Mouse (Mus musculus): ENCODE results near the gene Cib1. TPM values are rescaled to one million over a fixed set of nuclear protein-coding genes. Genes with fewer than 3 reads are reported as not detected.

Gene Cib1
- polyA plus RNA-seq, 1 experiment from 2014 or later, result 24.2 TPM

DNA sequence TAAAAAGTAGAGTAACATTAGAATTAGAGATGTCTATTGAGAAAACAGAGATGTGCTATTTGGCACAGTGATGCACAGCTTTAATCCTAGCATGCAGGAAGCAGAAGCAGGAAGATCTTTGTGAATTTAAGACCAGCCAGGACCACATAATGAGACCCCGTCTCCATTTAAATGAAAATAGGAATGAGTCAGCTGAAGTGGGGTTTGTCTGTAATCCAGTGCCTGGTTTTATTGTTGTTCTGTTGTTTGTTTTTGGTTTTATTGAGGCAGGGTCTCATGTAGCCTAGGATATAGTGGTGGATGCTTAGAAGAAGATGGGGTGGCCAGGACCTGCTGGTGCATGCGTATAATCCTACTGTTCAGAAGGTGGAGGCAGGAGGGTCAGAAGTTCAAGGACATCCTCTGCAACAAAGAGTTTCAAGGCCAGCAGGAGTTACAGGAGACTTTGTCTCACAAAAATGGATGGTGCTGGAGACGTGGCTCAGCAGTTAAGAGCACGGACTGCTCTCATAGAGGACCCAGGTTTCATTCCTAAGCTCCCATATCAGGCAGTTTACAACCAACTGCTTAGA, 11.3 kb downstream of the Cib1 start:
- DNase-seq (no peak), ATAC-seq (ENCODE audit: low FRiP score, low TSS enrichment) (no peak)
- H3K4me1 ChIP-seq (ENCODE audit: control insufficient read depth, insufficient read depth, low read length), result no peaks in the 10 kb centered on the region
- H3K27me3 ChIP-seq (ENCODE audit: control insufficient read depth, insufficient read depth, low read length), result no peaks in the 10 kb centered on the region
- no peak overlapping the region for H3K4me2 ChIP-seq (ENCODE audit: low read length)
- H3K4me3 ChIP-seq (replicated peaks; ENCODE audit: low read depth, low read length), result no peak overlapping the region
- no peak overlapping the region for H3K9ac ChIP-seq (replicated peaks; ENCODE audit: low read length)
- no peak overlapping the region for H3K27ac ChIP-seq (replicated peaks; ENCODE audit: low read depth, low read length)
- peaks cover 95% of the 10 kb centered on the region for H3K36me3 ChIP-seq (ENCODE audit: control insufficient read depth, insufficient read depth, low read length)
- WGBS, result 88% methylated on average over 4 of the region's 4 CpGs
- no peaks in the 10 kb centered on the region for H3K9me3 ChIP-seq (ENCODE audit: control insufficient read depth, low read length)

DNA sequence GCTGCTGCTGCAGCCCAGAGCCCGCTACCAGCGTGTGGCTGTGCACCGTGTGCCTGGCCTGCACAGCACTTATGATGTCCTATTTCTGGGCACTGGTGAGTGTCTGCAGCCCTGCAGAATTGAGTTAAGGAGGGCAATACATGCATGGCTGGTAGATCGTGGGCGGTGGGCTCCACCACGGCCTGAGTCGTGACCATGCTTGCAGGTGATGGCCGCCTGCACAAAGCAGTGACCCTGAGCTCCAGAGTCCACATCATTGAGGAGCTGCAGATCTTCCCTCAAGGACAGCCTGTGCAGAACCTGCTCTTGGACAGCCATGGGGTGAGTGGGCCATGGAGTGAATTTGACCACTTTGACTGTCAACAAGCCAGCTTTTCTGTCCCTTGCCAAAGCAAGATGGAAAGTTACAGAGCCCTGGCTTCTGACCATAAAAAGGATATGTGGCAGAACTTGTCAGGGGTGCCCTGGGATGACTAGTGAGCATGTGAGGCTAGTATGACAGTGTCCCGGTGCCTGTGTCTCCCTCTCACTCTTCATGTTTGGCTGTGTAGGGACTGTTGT, 12.3 kb downstream of the Cib1 start:
- Histone ChIP-seq H3K4me2 (ENCODE audit: low read length) (no peak overlapping the region), H3K4me1 (ENCODE audit: control insufficient read depth, insufficient read depth, low read length) (no peaks in the 10 kb centered on the region; the same call in 1 of the 2 replicates), H3K27ac (replicated peaks; ENCODE audit: low read depth, low read length) (no peak overlapping the region), H3K27me3 (ENCODE audit: control insufficient read depth, insufficient read depth, low read length) (no peaks in the 10 kb centered on the region), H3K4me3 (replicated peaks; ENCODE audit: low read depth, low read length) (no peak overlapping the region), H3K9ac (replicated peaks; ENCODE audit: low read length) (no peak overlapping the region), H3K9me3 (ENCODE audit: control insufficient read depth, low read length) (no peaks in the 10 kb centered on the region), H3K36me3 (ENCODE audit: control insufficient read depth, insufficient read depth, low read length) (peaks cover 92% of the 10 kb centered on the region)
- DNase-seq (no peak), ATAC-seq (ENCODE audit: low FRiP score, low TSS enrichment) (no peak)
- 96% methylated on average over 9 of the region's 9 CpGs for WGBS

DNA sequence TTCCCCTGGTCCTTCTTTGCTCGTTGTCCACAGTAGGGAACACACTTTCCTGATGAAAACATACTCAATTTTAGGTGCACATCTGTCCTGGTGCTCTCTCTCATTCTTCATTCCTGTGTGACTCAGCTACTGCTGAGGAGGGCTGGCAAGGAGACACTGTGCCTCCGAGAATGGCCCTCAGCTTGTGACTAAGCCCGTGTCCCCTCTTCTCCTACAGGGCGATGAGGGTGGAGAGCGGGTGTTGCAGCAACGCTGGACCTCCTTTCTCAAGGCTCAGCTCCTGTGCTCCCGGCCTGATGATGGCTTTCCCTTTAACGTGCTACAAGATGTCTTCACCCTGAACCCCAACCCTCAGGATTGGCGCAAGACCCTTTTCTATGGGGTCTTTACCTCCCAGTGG, 13.9 kb downstream of the Cib1 start:
- Histone ChIP-seq H3K27me3 (ENCODE audit: control insufficient read depth, insufficient read depth, low read length) (no peaks in the 10 kb centered on the region), H3K27ac (replicated peaks; ENCODE audit: low read depth, low read length) (no peak overlapping the region), H3K36me3 (ENCODE audit: control insufficient read depth, insufficient read depth, low read length) (peaks cover 79% of the 10 kb centered on the region), H3K4me1 (ENCODE audit: control insufficient read depth, insufficient read depth, low read length) (peaks cover 3% of the 10 kb centered on the region; the same call in 1 of the 2 replicates), H3K9ac (replicated peaks; ENCODE audit: low read length) (no peak overlapping the region), H3K4me2 (ENCODE audit: low read length) (no peak overlapping the region), H3K9me3 (ENCODE audit: control insufficient read depth, low read length) (no peaks in the 10 kb centered on the region), H3K4me3 (replicated peaks; ENCODE audit: low read depth, low read length) (no peak overlapping the region)
- ATAC-seq (ENCODE audit: low FRiP score, low TSS enrichment) (no peak), DNase-seq (no peak)
- 94% methylated on average over 9 of the region's 9 CpGs for WGBS

DNA sequence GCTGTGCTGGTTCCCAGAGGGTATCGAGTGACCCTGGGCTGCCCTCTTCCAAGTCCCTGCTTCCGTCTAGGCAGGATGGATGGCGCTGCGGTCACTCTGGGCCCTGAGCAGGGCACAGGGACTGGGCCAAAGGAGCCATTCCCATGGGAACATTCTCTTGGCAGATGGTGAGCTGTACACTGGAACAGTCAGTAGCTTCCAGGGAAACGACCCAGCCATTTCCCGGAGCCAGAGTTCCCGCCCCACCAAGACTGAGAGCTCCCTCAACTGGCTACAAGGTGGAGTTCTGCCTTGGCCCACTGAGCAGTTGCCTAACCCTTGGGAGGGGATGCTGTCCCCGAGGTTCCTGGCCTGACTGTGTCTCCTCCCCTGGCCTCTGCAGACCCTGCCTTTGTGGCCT, 16.0 kb downstream of the Cib1 start:
- WGBS, result 73% methylated on average over 8 of the region's 8 CpGs
- H3K27me3 ChIP-seq (ENCODE audit: control insufficient read depth, insufficient read depth, low read length), result no peaks in the 10 kb centered on the region
- no peak overlapping the region for H3K9ac ChIP-seq (replicated peaks; ENCODE audit: low read length)
- H3K4me2 ChIP-seq (ENCODE audit: low read length), result no peak overlapping the region
- H3K4me1 ChIP-seq (ENCODE audit: control insufficient read depth, insufficient read depth, low read length), result peaks cover 3% of the 10 kb centered on the region; the same call in 1 of the 2 replicates
- no peak overlapping the region for H3K27ac ChIP-seq (replicated peaks; ENCODE audit: low read depth, low read length)
- H3K9me3 ChIP-seq (ENCODE audit: control insufficient read depth, low read length), result no peaks in the 10 kb centered on the region
- ATAC-seq (ENCODE audit: low FRiP score, low TSS enrichment), result peak; percentile 2; the same call in 1 of the 2 replicates
- H3K4me3 ChIP-seq (replicated peaks; ENCODE audit: low read depth, low read length), result no peak overlapping the region
- no peak for DNase-seq
- H3K36me3 ChIP-seq (ENCODE audit: control insufficient read depth, insufficient read depth, low read length), result peaks cover 70% of the 10 kb centered on the region

DNA sequence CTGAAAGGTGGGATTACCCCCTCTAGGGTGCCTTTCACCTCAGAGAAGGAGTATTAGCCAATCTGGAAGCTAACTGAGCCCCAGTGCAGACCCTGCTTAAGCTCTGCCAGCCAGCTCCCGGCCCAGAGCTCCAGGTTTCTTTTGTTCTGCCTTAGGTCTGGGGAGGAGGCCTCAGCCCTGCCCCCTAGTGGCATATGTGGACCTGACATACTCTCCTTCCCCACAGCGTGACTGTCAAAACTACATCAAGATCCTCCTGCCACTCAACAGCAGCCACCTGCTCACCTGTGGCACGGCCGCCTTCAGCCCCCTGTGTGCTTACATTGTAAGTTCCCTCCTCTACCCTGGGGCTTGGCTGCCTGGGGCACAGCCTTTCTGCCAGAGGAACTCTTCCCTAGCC, 17.2 kb downstream of the Cib1 start:
- peak overlapping the region; percentile 54; the same call in 1 of the 2 replicates for H3K9ac ChIP-seq (replicated peaks; ENCODE audit: low read length)
- H3K9me3 ChIP-seq (ENCODE audit: control insufficient read depth, low read length), result no peaks in the 10 kb centered on the region
- H3K27ac ChIP-seq (replicated peaks; ENCODE audit: low read depth, low read length), result peak overlapping the region; percentile 78
- ATAC-seq (ENCODE audit: low FRiP score, low TSS enrichment), result peak; percentile 75
- H3K27me3 ChIP-seq (ENCODE audit: control insufficient read depth, insufficient read depth, low read length), result no peaks in the 10 kb centered on the region
- no peak overlapping the region for H3K4me2 ChIP-seq (ENCODE audit: low read length)
- peaks cover 3% of the 10 kb centered on the region; the same call in 1 of the 2 replicates for H3K4me1 ChIP-seq (ENCODE audit: control insufficient read depth, insufficient read depth, low read length)
- H3K4me3 ChIP-seq (replicated peaks; ENCODE audit: low read depth, low read length), result no peak overlapping the region
- 14% methylated on average over 4 of the region's 4 CpGs for WGBS
- peak; percentile 90 for DNase-seq
- H3K36me3 ChIP-seq (ENCODE audit: control insufficient read depth, insufficient read depth, low read length), result peaks cover 58% of the 10 kb centered on the region

DNA sequence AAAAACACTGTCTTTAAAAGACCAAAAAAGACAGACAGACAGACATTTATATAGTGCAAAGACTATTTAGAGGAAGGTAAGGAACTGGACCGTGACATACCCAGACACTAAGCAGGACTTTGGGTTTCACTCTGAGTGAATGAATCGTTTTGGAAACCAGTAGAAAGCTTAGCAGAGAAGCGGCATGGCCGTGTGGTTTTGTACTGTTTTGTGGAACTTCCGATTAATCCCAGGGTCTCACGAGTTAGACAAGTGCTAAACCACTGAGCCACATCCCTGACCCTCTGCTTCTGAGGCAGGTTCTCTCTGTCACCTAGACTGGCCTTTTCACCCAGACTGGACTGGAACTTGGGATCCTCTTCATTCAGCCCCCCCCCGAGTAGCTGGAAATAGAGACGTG, 18.2 kb downstream of the Cib1 start:
- H3K9me3 ChIP-seq (ENCODE audit: control insufficient read depth, low read length), result no peaks in the 10 kb centered on the region
- ATAC-seq (ENCODE audit: low FRiP score, low TSS enrichment) (no peak), DNase-seq (no peak)
- no peak overlapping the region for H3K27ac ChIP-seq (replicated peaks; ENCODE audit: low read depth, low read length)
- H3K4me2 ChIP-seq (ENCODE audit: low read length), result no peak overlapping the region
- peaks cover 3% of the 10 kb centered on the region; the same call in 1 of the 2 replicates for H3K4me1 ChIP-seq (ENCODE audit: control insufficient read depth, insufficient read depth, low read length)
- H3K4me3 ChIP-seq (replicated peaks; ENCODE audit: low read depth, low read length), result no peak overlapping the region
- peaks cover 49% of the 10 kb centered on the region for H3K36me3 ChIP-seq (ENCODE audit: control insufficient read depth, insufficient read depth, low read length)
- H3K9ac ChIP-seq (replicated peaks; ENCODE audit: low read length), result no peak overlapping the region; the same call in 1 of the 2 replicates
- no peaks in the 10 kb centered on the region for H3K27me3 ChIP-seq (ENCODE audit: control insufficient read depth, insufficient read depth, low read length)
- WGBS, result 68% methylated on average over 8 of the region's 8 CpGs

DNA sequence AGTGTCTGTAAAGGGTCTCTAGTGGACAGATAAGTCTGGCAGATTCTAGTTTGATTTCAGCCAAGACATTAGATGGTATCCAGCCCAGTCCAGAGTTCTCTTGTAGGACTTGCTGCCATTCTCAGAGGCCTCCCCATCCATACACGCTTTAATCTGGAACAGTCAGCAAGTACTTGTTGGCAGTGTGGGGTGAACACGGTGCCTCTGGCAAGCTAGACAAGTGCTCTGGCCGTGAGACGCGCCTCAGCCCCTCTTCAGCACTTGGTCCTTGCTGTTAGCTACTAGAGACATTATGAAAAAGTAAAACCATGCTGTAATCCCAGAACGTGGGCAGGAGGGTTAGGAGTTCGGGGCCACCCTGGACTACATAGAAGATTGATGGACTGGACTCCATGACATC, 19.0 kb downstream of the Cib1 start:
- H3K27me3 ChIP-seq (ENCODE audit: control insufficient read depth, insufficient read depth, low read length), result no peaks in the 10 kb centered on the region
- H3K4me3 ChIP-seq (replicated peaks; ENCODE audit: low read depth, low read length), result no peak overlapping the region
- ATAC-seq (ENCODE audit: low FRiP score, low TSS enrichment), result no peak
- peaks cover 40% of the 10 kb centered on the region for H3K36me3 ChIP-seq (ENCODE audit: control insufficient read depth, insufficient read depth, low read length)
- no peak overlapping the region for H3K4me2 ChIP-seq (ENCODE audit: low read length)
- H3K4me1 ChIP-seq (ENCODE audit: control insufficient read depth, insufficient read depth, low read length), result peaks cover 3% of the 10 kb centered on the region; the same call in 1 of the 2 replicates
- H3K9me3 ChIP-seq (ENCODE audit: control insufficient read depth, low read length), result no peaks in the 10 kb centered on the region
- no peak for DNase-seq
- no peak overlapping the region for H3K9ac ChIP-seq (replicated peaks; ENCODE audit: low read length)
- no peak overlapping the region for H3K27ac ChIP-seq (replicated peaks; ENCODE audit: low read depth, low read length)
- 94% methylated on average over 7 of the region's 7 CpGs for WGBS

DNA sequence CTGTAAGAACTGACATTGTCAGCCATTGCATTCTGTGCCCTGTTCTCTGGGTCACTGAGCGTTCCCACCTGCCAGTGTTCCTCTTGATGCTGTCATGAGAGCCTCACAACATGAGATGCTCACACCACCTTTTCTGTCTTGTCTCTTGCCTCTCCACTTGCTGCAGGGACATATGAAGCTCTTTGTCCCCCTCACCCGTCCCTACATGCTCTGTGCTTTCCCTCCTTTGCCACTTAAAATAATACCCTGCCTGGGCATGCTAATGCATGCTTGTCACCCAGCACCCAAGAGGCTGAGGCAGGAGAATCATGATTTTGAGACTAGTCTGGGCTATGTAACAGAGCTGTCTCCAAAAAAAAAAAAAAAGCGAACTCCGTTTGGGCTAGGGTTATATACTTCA, 21.6 kb downstream of the Cib1 start:
- Histone ChIP-seq H3K4me2 (ENCODE audit: low read length) (no peak overlapping the region), H3K4me3 (replicated peaks; ENCODE audit: low read depth, low read length) (no peak overlapping the region), H3K4me1 (ENCODE audit: control insufficient read depth, insufficient read depth, low read length) (peaks cover 6% of the 10 kb centered on the region; the same call in 1 of the 2 replicates), H3K27me3 (ENCODE audit: control insufficient read depth, insufficient read depth, low read length) (no peaks in the 10 kb centered on the region), H3K27ac (replicated peaks; ENCODE audit: low read depth, low read length) (no peak overlapping the region), H3K9me3 (ENCODE audit: control insufficient read depth, low read length) (no peaks in the 10 kb centered on the region), H3K9ac (replicated peaks; ENCODE audit: low read length) (no peak overlapping the region), H3K36me3 (ENCODE audit: control insufficient read depth, insufficient read depth, low read length) (peaks cover 17% of the 10 kb centered on the region)
- DNase-seq (no peak), ATAC-seq (ENCODE audit: low FRiP score, low TSS enrichment) (no peak)
- WGBS, result 83% methylated on average over 4 of the region's 4 CpGs

DNA sequence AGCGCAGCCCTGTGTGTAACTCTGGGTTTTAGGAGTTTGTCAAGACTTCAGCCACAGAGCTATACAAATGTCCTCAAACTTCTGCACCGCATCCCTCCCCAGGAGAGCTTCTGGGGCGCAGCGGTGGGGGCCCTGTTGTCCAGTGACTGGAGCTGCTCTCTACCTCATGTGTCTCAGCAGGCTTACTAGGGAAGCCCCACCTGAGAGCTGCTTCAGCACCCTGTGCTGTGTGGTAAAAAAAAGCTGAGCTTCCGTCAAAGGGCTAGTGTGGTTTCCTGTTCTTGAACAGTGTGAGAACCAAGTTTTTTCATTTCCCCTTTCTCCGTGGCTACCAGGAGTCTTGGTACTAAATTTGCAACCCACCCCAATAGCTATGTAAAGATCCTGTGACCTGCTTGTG, 22.9 kb downstream of the Cib1 start:
- Histone ChIP-seq H3K4me2 (ENCODE audit: low read length) (no peak overlapping the region), H3K27ac (replicated peaks; ENCODE audit: low read depth, low read length) (no peak overlapping the region), H3K4me1 (ENCODE audit: control insufficient read depth, insufficient read depth, low read length) (0 out of 2 replicates have a peak, but pooled peaks cover 2% of the 10 kb centered on the region), H3K36me3 (ENCODE audit: control insufficient read depth, insufficient read depth, low read length) (peaks cover 12% of the 10 kb centered on the region), H3K9ac (replicated peaks; ENCODE audit: low read length) (no peak overlapping the region), H3K9me3 (ENCODE audit: control insufficient read depth, low read length) (no peaks in the 10 kb centered on the region), H3K4me3 (replicated peaks; ENCODE audit: low read depth, low read length) (no peak overlapping the region), H3K27me3 (ENCODE audit: control insufficient read depth, insufficient read depth, low read length) (no peaks in the 10 kb centered on the region)
- WGBS, result 86% methylated on average over 6 of the region's 6 CpGs
- ATAC-seq (ENCODE audit: low FRiP score, low TSS enrichment) (no peak), DNase-seq (no peak)

Measured in midbrain, embryonic 14.5 days (tissue).